Mouse (Mus musculus): Measurements from ENCODE around the gene Etv5. TPM values are rescaled to one million over a fixed set of nuclear protein-coding genes. Genes with fewer than 3 reads are reported as not detected.

Etv5 gene
- polyA plus RNA-seq, 1 experiment from 2014 or later = 201 TPM

- WGBS = 68% methylated on average over 1 of the region's 1 CpGs
- no peak overlapping the region for H3K4me3 ChIP-seq (ENCODE audit: low read length)
- no peak for ATAC-seq (ENCODE audit: low read depth)
- no peaks in the 10 kb centered on the region for H3K9me3 ChIP-seq (ENCODE audit: control insufficient read depth, low read length)
- no peak overlapping the region for H3K4me2 ChIP-seq (ENCODE audit: low read depth, low read length)
- no peak overlapping the region for H3K9ac ChIP-seq (ENCODE audit: low read length)
- H3K27ac ChIP-seq (ENCODE audit: low read length) = no peak overlapping the region
- no peaks in the 10 kb centered on the region for H3K27me3 ChIP-seq (ENCODE audit: control insufficient read depth, insufficient read depth, low read depth, low read length)
- no peaks in the 10 kb centered on the region for H3K36me3 ChIP-seq (ENCODE audit: control insufficient read depth, insufficient read depth, low read length)
- H3K4me1 ChIP-seq (replicated peaks; ENCODE audit: control insufficient read depth, insufficient read depth, low read length) = peaks cover 3% of the 10 kb centered on the region; the same call in 1 of the 2 replicates
These were observed 21.4 kb upstream of the Etv5 start for GRCm38 (mm10) chr16:22460960-22461359.

GRCm38 (mm10) chr16:22452082-22452481 is 12.6 kb upstream of the Etv5 start:
- H3K4me2 ChIP-seq (ENCODE audit: low read depth, low read length) = no peak overlapping the region
- WGBS = 46% methylated on average over 9 of the region's 9 CpGs
- H3K27me3 ChIP-seq (ENCODE audit: control insufficient read depth, insufficient read depth, low read depth, low read length) = no peaks in the 10 kb centered on the region
- no peak overlapping the region for H3K4me3 ChIP-seq (ENCODE audit: low read length)
- H3K27ac ChIP-seq (ENCODE audit: low read length) = peak overlapping the region; percentile 80
- ATAC-seq (ENCODE audit: low read depth) = peak; percentile 81
- H3K4me1 ChIP-seq (replicated peaks; ENCODE audit: control insufficient read depth, insufficient read depth, low read length) = peaks cover 17% of the 10 kb centered on the region
- no peaks in the 10 kb centered on the region for H3K36me3 ChIP-seq (ENCODE audit: control insufficient read depth, insufficient read depth, low read length)
- no peak overlapping the region for H3K9ac ChIP-seq (ENCODE audit: low read length)
- H3K9me3 ChIP-seq (ENCODE audit: control insufficient read depth, low read length) = no peaks in the 10 kb centered on the region

GRCm38 (mm10) chr16:22448093-22448492 is 8.6 kb upstream of the Etv5 start:
- H3K27me3 ChIP-seq (ENCODE audit: control insufficient read depth, insufficient read depth, low read depth, low read length) = no peaks in the 10 kb centered on the region
- no peaks in the 10 kb centered on the region for H3K36me3 ChIP-seq (ENCODE audit: control insufficient read depth, insufficient read depth, low read length)
- 0 out of 2 replicates have a peak overlapping the region, but pooled peaks have one; percentile 15 for H3K27ac ChIP-seq (ENCODE audit: low read length)
- H3K9ac ChIP-seq (ENCODE audit: low read length) = no peak overlapping the region; the same call in 1 of the 2 replicates
- H3K9me3 ChIP-seq (ENCODE audit: control insufficient read depth, low read length) = no peaks in the 10 kb centered on the region
- ATAC-seq (ENCODE audit: low read depth) = no peak
- H3K4me1 ChIP-seq (replicated peaks; ENCODE audit: control insufficient read depth, insufficient read depth, low read length) = peaks cover 19% of the 10 kb centered on the region
- WGBS = 38% methylated on average over 6 of the region's 6 CpGs
- no peak overlapping the region for H3K4me3 ChIP-seq (ENCODE audit: low read length)
- H3K4me2 ChIP-seq (ENCODE audit: low read depth, low read length) = no peak overlapping the region

GRCm38 (mm10) chr16:22444786-22445185 is 5.3 kb upstream of the Etv5 start:
- Histone ChIP-seq H3K4me3 (ENCODE audit: low read length) (no peak overlapping the region), H3K27ac (ENCODE audit: low read length) (no peak overlapping the region), H3K9me3 (ENCODE audit: control insufficient read depth, low read length) (no peaks in the 10 kb centered on the region), H3K9ac (ENCODE audit: low read length) (no peak overlapping the region), H3K36me3 (ENCODE audit: control insufficient read depth, insufficient read depth, low read length) (no peaks in the 10 kb centered on the region), H3K27me3 (ENCODE audit: control insufficient read depth, insufficient read depth, low read depth, low read length) (no peaks in the 10 kb centered on the region), H3K4me1 (replicated peaks; ENCODE audit: control insufficient read depth, insufficient read depth, low read length) (peaks cover 23% of the 10 kb centered on the region), H3K4me2 (ENCODE audit: low read depth, low read length) (no peak overlapping the region)
- 46% methylated on average over 6 of the region's 6 CpGs for WGBS
- no peak for ATAC-seq (ENCODE audit: low read depth)

- no peak overlapping the region for H3K9ac ChIP-seq (ENCODE audit: low read length)
- no peaks in the 10 kb centered on the region for H3K9me3 ChIP-seq (ENCODE audit: control insufficient read depth, low read length)
- no peak overlapping the region for H3K27ac ChIP-seq (ENCODE audit: low read length)
- peaks cover 15% of the 10 kb centered on the region for H3K4me1 ChIP-seq (replicated peaks; ENCODE audit: control insufficient read depth, insufficient read depth, low read length)
- no peaks in the 10 kb centered on the region for H3K27me3 ChIP-seq (ENCODE audit: control insufficient read depth, insufficient read depth, low read depth, low read length)
- H3K4me3 ChIP-seq (ENCODE audit: low read length) = no peak overlapping the region
- 56% methylated on average over 7 of the region's 7 CpGs for WGBS
- H3K36me3 ChIP-seq (ENCODE audit: control insufficient read depth, insufficient read depth, low read length) = no peaks in the 10 kb centered on the region
- H3K4me2 ChIP-seq (ENCODE audit: low read depth, low read length) = no peak overlapping the region
- ATAC-seq (ENCODE audit: low read depth) = no peak
These were observed 2.7 kb upstream of the Etv5 start for GRCm38 (mm10) chr16:22442202-22442601.

GRCm38 (mm10) chr16:22441317-22441716 is 1.8 kb upstream of the Etv5 start:
- WGBS = 56% methylated on average over 4 of the region's 4 CpGs

GRCm38 (mm10) chr16:22440269-22440668 is 750 bp upstream of the Etv5 start:
- Histone ChIP-seq H3K36me3 (ENCODE audit: control insufficient read depth, insufficient read depth, low read length) (no peaks in the 10 kb centered on the region), H3K4me1 (replicated peaks; ENCODE audit: control insufficient read depth, insufficient read depth, low read length) (peaks cover 15% of the 10 kb centered on the region), H3K4me3 (ENCODE audit: low read length) (peak overlapping the region; percentile 51), H3K9me3 (ENCODE audit: control insufficient read depth, low read length) (no peaks in the 10 kb centered on the region), H3K27ac (ENCODE audit: low read length) (peak overlapping the region; percentile 92), H3K9ac (ENCODE audit: low read length) (peak overlapping the region; percentile 55), H3K4me2 (ENCODE audit: low read depth, low read length) (peak overlapping the region; percentile 71), H3K27me3 (ENCODE audit: control insufficient read depth, insufficient read depth, low read depth, low read length) (no peaks in the 10 kb centered on the region)
- peak; percentile 4; the same call in 1 of the 2 replicates for ATAC-seq (ENCODE audit: low read depth)
- WGBS = under 1% methylated on average over 18 of the region's 18 CpGs

More at GRCm38 (mm10) chr16:22441317-22441716, 1.8 kb upstream of the Etv5 start:
- Histone ChIP-seq H3K27me3 (ENCODE audit: control insufficient read depth, insufficient read depth, low read depth, low read length) (no peaks in the 10 kb centered on the region), H3K4me2 (ENCODE audit: low read depth, low read length) (no peak overlapping the region), H3K4me3 (ENCODE audit: low read length) (no peak overlapping the region), H3K9ac (ENCODE audit: low read length) (no peak overlapping the region), H3K9me3 (ENCODE audit: control insufficient read depth, low read length) (no peaks in the 10 kb centered on the region), H3K27ac (ENCODE audit: low read length) (peak overlapping the region; percentile 92), H3K36me3 (ENCODE audit: control insufficient read depth, insufficient read depth, low read length) (no peaks in the 10 kb centered on the region), H3K4me1 (replicated peaks; ENCODE audit: control insufficient read depth, insufficient read depth, low read length) (peaks cover 15% of the 10 kb centered on the region)
- no peak for ATAC-seq (ENCODE audit: low read depth)

- ATAC-seq (ENCODE audit: low read depth) = peak; percentile 9; the same call in 1 of the 2 replicates
- Histone ChIP-seq H3K4me2 (ENCODE audit: low read depth, low read length) (peak overlapping the region; percentile 90), H3K4me1 (replicated peaks; ENCODE audit: control insufficient read depth, insufficient read depth, low read length) (peaks cover 14% of the 10 kb centered on the region), H3K4me3 (ENCODE audit: low read length) (peak overlapping the region; percentile 85), H3K36me3 (ENCODE audit: control insufficient read depth, insufficient read depth, low read length) (no peaks in the 10 kb centered on the region), H3K9me3 (ENCODE audit: control insufficient read depth, low read length) (no peaks in the 10 kb centered on the region), H3K27me3 (ENCODE audit: control insufficient read depth, insufficient read depth, low read depth, low read length) (no peaks in the 10 kb centered on the region), H3K9ac (ENCODE audit: low read length) (peak overlapping the region; percentile 82), H3K27ac (ENCODE audit: low read length) (peak overlapping the region; percentile 82)
- WGBS = under 1% methylated on average over 59 of the region's 59 CpGs
These were observed 812 bp downstream of the Etv5 start for GRCm38 (mm10) chr16:22438441-22439373.

- Histone ChIP-seq H3K4me2 (ENCODE audit: low read depth, low read length) (peak overlapping the region; percentile 46), H3K9me3 (ENCODE audit: control insufficient read depth, low read length) (no peaks in the 10 kb centered on the region), H3K36me3 (ENCODE audit: control insufficient read depth, insufficient read depth, low read length) (no peaks in the 10 kb centered on the region; the same call in 1 of the 2 replicates), H3K4me3 (ENCODE audit: low read length) (peak overlapping the region; percentile 36), H3K4me1 (replicated peaks; ENCODE audit: control insufficient read depth, insufficient read depth, low read length) (peaks cover 13% of the 10 kb centered on the region), H3K27ac (ENCODE audit: low read length) (no peak overlapping the region), H3K27me3 (ENCODE audit: control insufficient read depth, insufficient read depth, low read depth, low read length) (no peaks in the 10 kb centered on the region), H3K9ac (ENCODE audit: low read length) (peak overlapping the region; percentile 53)
- ATAC-seq (ENCODE audit: low read depth) = no peak
- WGBS = 40% methylated on average over 6 of the region's 6 CpGs
These were observed 3.4 kb downstream of the Etv5 start for GRCm38 (mm10) chr16:22436106-22436505.

Data from lung, embryonic 16.5 days (tissue).